Mouse (Mus musculus) CH12F3 (cell line): ENCODE measurements around the gene F13b.

ENCODE experiments used
- in situ Hi-C: fragments of 300-500 bp; cut with MboI; formaldehyde crosslinking; loops from 2 replicates; pipeline ENCODE4 v1.14.3; 2020; ENCODE audit warnings: low sequenced_read_pairs

F13b gene

GRCm38 (mm10) chr1:139501258-139501752, at the start of gene F13b:
F13b (plus strand) TSS chr1:139501702.
- in situ Hi-C loops, result no loop called here

- in situ Hi-C loops, result no loop called here
Measured at GRCm38 (mm10) chr1:139454340-139455225, 46.9 kb upstream of the F13b start, which contains the start of gene Aspm. Aspm (plus strand) TSS chr1:139454772.

GRCm38 (mm10) chr1:139455226-139455869, 46.2 kb upstream of the F13b start:
- in situ Hi-C loops, result no loop called here

- in situ Hi-C loops, result no loop called here
Measured at GRCm38 (mm10) chr1:139460807-139461206, 40.7 kb upstream of the F13b start.

GRCm38 (mm10) chr1:139465936-139466335, 35.6 kb upstream of the F13b start:
- in situ Hi-C loops, result no loop called here

GRCm38 (mm10) chr1:139478898-139479297, 22.6 kb upstream of the F13b start:
- in situ Hi-C loops, result no loop called here

- in situ Hi-C loops, result no loop called here
Measured at GRCm38 (mm10) chr1:139480246-139480645, 21.3 kb upstream of the F13b start.

- in situ Hi-C loops, result no loop called here
Measured at GRCm38 (mm10) chr1:139481146-139481545, 20.4 kb upstream of the F13b start.

- in situ Hi-C loops, result no loop called here
Measured at GRCm38 (mm10) chr1:139494630-139495029, 6.9 kb upstream of the F13b start.

- in situ Hi-C loops, result no loop called here
Measured at GRCm38 (mm10) chr1:139495408-139495807, 6.1 kb upstream of the F13b start.

- in situ Hi-C loops, result no loop called here
Measured at GRCm38 (mm10) chr1:139496212-139496611, 5.3 kb upstream of the F13b start.

- in situ Hi-C loops, result no loop called here
Measured at GRCm38 (mm10) chr1:139499751-139500150, 1.8 kb upstream of the F13b start.

GRCm38 (mm10) chr1:139514556-139514955, 13.1 kb downstream of the F13b start:
- in situ Hi-C loops, result no loop called here

GRCm38 (mm10) chr1:139548536-139548935, 47.0 kb downstream of the F13b start:
- in situ Hi-C loops, result no loop called here

- in situ Hi-C loops, result no loop called here
Measured at GRCm38 (mm10) chr1:139551311-139551710, 49.8 kb downstream of the F13b start.

- in situ Hi-C loops, result no loop called here
Measured at GRCm38 (mm10) chr1:139560024-139560423, 58.5 kb downstream of the F13b start, which contains the start of gene Cfhr1. Cfhr1 (minus strand) TSS chr1:139560272.
